Mouse (Mus musculus) thymus, adult 2 months (tissue): Measurements from ENCODE around the gene Ccdc88c.

Experiments
- CTCF ChIP-seq: fragments of 200-500 bp; IDR thresholded peaks from 2 replicates; pipeline ENCODE4 v1.5.1; 2012; ENCODE audit warnings: mild to moderate bottlenecking, control low read depth, low read length, moderate library complexity, borderline replicate concordance; ENCODE audit not compliant: control insufficient read depth, poor library complexity, insufficient read depth; ENCODE audit errors: extremely low read depth
- POLR2A ChIP-seq: fragments of 200-500 bp; IDR thresholded peaks from 2 replicates; pipeline ENCODE4 v1.6.1; 2012; ENCODE audit warnings: mild to moderate bottlenecking, low read length, control low read depth, moderate library complexity; ENCODE audit not compliant: control insufficient read depth, poor library complexity, insufficient read depth; ENCODE audit errors: extremely low read depth

GRCm38 (mm10) chr12:101019031-101019430 is 9.8 kb downstream of the Ccdc88c start:
- TF ChIP-seq CTCF (no peak), POLR2A (no peak)
